Mouse (Mus musculus) frontal cortex, postnatal 25 days (tissue): ENCODE data around the gene Fkbp2.

ENCODE experiments used
- DNase-seq, 2 experiments: peaks; one replicate each; pipeline ENCODE4 v3.0.0; 2022; ENCODE audit warnings: low spot score in 2 of 2

Fkbp2 gene

DNA sequence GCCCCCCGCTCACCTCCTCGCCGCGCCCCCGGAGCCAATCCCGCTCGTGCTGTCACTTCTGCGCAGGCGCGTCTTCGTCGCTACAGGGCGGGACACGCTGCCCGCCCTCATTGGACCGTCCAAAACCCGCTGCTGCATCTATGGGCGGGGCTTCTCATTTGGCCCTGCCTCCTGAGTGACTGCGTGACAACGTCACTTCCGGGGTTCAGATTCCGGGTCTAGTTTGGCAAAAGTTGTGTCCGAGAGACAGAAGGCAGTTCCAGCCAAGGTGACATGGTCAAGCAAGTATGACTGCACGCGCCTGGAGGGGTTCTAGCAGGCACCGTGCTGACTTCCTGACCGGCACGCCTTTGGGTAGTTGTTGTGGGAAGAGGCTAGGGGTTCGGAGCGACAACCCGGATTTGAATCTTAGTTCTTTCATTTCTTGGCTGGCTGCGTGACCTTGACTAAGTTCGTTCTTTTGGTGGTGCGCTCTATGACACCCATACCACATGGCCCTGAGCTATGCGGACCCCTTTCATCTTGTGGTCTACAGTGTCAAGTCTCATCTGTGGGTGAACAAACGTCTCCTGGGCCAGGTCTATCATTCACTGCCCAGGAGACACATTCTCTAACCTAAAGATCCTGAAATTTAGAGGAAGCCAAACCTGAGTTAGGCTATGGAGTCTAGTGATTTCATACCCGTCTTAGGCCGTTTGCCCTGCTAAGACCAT, at the start of gene Fkbp2:
Gene Fkbp2, minus strand, starts transcription at position 121 of the 713 bp plus-strand sequence.
- DNase-seq: peak; percentile 96

DNA sequence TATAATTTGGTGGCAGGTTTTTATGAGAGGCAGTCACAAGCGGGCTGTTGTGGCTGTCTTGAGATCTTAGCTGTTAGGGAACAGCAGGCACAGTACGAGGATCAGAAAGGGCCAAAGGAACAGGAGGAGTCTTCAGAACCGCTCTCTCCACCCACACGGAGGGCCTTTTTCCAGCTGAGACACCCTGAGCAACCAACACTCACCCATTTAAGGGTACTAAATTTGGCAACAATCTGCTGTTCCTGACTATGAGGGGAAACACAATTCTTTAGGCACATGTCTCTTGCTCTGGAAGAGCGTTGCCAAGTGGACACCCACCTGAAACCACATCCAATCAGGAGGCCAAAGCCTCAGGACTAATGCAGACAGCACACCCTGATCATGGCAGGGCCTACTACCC, 49.2 kb upstream of the Fkbp2 start:
- peak; percentile 23 to 46 for DNase-seq

DNA sequence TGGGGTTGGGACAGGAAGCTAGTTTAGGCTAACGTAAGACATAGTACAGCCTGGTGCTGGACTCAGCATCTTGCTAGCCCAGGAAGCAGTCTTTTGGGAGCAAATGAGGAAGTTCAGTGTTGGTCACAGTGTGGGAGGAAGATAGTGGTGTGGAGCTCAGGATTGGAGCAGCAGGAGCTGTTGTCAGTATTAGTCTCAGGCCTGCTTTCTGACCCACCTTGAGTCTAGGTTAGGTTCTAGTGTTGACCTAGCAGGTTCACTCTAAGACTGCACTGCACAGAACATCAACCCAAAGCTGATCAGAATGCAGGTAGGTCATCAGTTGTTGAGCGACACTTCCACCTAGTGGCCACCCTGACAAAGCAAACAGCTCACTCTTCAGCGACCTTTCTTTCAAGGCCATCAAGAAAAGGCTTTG, 39.9 kb upstream of the Fkbp2 start:
- DNase-seq: no peak

DNA sequence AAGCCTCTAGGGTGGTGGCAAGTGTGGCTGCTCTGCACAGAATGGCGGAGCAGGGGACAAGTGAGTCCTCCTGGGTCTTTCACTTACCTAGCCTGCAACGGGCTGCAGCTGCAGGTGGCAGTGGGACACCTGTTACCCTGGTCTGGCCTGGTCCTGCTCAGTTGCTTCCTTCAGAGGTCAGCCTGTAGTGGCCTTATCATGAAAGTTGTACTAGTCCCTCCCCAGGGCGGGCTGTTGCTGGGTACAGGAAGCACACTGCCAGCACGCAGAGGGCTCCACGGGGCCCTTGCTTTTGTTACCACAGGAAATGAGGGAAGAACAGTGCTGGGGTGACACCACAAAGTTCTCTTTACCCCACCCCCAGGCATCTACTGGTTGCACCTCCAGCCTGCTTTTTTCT, 38.9 kb upstream of the Fkbp2 start, which contains the start of gene Fermt3:
Gene Fermt3, minus strand, starts transcription at position 279 of the 400 bp plus-strand sequence.
- no peak for DNase-seq

DNA sequence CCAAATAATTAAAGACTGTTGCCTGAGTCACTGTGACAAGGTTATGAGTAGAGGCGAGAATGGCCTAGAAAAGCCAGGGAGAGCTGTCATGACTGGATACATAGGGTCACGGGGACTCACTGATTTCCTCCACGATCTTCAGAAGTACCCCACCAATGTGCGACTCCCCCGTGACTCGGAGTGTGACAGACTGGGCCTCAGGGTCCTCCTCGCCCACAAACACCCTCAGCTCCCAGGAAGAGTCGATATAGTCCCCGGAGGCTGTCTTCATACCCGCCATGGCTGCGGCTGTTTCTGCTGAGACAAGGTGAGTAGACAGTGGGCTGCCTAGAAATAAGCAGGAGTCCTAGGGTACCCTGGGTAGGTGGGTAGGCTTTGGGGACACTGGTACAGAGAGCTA, 38.2 kb upstream of the Fkbp2 start:
- no peak for DNase-seq

DNA sequence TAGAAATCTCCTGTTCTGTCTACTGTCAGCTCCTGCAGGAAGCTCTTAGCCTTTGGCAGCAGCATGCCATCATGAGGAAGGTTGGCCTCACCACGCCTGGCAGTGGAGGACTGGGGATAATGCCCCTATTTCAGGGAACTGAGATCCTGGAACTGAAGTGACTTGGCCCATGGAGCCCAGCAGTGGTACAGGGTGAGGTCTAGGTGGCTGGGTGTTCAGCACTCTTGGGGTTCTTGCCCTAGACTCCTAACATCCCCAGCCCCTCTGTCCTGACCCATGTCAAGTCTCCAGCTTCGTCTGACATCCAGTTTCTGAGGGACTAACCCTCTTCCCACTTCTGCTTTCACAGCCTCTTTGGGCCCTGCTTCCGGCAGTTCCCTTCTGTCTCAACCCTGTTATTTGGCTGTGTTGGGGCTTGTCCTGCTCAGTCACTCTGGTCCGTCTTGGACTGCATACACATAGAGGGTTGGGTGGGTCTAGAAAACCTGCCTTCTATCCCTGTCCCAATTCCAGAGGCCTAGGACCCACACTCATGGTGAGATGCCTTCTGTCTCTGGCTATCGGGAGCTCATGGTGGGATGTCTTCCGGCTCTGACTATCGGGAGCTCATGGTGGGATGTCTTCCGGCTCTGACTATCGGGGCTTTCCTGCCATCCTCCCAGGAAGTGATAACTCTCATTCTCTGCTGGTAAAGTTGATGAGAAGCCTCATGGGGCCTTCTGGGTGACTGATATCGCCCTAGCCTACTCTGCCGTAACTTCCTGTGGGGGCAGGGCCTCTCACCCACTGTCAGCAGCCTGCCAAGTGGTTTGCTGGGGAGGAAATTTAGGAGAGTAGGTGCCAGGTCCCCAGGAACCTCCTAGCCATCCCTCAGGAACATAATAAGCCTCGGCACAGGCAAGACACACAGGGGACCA, 37.5 kb upstream of the Fkbp2 start:
- DNase-seq: no peak

DNA sequence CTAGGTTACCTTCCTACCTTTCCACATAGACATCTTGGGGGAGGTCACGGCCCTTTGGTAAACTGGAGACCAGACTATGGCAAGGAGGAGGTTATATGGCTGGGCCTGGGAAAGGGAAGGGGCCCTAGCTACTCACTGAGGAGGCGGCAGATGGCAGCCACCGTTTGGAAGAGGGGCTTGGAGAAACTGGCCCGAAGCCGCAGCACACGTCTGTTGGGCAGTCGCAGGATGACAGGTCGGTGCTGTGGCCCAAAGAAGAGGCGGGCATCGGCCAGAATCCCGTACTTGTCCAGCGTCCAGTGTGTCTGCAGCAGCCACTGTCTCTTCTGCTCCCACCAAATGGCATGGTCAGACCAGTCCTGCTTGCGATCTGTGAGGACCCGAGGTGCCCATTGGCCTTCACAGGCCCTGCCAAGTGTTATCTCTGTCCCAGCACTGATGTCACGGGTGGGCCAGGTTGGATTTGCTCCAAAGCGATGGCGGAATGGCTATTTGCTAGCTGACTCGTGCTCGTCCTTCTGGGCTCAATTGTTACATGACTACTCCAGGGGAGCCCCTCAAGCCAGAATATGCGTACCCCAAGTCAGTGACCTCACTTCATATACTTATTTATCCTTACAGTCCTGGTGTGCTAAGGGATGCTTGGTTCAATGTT, 34.3 kb upstream of the Fkbp2 start:
- no peak for DNase-seq

DNA sequence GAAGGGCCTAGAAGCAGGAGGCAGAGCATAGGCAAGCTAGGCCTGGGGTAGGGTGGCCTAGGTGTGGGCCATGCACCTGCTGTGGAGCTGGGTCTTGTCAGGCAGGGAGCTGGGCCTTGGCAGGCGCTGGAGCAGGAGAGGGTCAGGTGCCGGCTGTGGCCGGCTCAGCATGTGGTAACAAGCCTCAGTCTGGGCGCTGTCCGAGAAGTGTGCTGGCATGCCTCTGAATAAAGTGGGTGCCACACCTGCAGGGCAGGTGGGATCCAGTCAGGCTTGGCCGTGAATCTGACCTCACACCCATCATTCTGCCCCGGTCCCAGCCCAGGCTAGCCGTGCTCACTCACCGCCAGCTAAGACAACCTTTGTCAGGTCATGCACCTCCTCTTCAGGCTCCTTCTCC, 33.7 kb upstream of the Fkbp2 start:
- no peak for DNase-seq

DNA sequence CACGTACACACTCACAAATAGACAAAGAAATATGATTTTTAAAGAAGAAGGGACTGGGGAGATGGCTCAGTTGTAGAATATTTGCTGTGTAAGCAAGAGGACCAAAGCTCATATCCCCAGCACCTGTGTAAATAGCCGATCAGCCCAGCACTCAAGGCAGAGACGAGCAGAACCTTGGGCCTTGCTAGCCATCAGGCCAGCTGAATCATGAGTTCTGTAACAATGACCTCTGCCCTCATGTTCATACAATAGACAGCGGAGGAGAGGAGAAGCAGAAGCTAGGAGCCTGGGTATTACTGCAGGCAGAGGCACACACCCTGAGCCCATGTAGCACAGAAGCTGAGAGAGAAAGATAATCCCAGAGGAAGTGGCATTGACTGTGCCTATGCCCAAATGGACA, 32.1 kb upstream of the Fkbp2 start:
- DNase-seq: no peak

DNA sequence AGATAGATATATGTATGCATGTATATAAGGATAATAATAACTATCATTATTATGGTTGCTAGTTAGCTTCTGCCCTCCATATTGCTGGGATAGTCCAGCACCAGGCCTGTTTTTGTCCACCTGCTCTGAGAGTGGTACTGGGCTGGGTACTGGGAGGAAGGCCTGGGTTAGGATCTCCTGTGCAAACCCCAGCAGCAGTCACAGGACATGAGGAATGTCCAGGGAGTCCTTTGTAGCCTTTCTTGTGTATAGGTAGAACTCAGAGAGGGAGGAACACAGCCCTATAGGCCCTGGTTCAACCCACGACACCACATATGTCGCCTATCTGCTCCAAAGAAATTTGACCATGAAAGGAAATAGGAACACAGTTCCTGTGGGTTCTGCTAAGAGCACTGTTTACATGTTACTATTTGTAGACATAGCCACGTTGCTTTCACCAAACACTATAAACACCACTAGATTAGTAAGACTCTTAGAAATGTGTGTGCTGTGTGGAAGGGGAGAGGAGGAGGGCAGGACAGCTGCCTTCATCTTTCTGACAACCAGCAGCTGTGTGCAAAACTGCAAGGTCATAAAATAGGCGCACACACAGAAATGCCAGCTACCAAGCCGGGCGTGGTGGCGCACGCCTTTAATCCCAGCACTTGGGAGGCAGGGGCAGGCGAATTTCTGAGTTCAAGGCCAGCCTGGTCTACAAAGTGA, 26.7 kb upstream of the Fkbp2 start:
- DNase-seq: no peak

DNA sequence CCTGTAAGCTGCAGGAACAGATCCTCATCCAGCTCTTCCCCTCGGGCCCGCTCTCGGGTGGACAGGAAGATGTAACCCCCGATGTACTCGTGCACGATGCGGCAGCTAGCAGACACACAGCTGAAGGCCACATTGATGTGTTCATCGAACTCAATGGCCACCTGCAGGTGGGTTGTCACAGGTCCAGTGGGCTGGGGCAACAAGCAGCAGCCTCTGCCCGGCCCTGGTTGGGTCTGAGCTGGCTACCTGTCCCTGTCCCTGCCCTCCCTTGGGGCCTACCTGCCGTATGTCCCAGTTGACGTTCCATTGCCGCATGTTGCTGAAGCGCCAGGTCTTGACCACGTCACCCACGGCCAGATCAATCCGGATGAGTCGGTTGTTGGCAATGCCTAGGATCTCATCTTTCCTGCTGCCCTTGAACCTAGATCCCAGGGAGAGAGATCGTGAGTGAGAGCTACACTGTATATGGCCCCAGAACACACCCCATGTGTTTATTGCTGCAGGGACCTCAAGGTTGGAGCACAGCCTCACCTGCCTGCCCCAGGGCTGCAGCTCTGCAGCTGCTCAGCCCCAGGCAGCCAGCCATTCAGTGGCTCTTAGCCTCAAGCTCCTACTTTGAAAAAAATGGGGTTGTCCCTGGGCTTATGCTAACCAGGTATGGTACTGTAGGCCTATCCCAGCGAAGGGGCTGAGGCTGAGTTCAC, 19.2 kb upstream of the Fkbp2 start:
- DNase-seq: no peak

DNA sequence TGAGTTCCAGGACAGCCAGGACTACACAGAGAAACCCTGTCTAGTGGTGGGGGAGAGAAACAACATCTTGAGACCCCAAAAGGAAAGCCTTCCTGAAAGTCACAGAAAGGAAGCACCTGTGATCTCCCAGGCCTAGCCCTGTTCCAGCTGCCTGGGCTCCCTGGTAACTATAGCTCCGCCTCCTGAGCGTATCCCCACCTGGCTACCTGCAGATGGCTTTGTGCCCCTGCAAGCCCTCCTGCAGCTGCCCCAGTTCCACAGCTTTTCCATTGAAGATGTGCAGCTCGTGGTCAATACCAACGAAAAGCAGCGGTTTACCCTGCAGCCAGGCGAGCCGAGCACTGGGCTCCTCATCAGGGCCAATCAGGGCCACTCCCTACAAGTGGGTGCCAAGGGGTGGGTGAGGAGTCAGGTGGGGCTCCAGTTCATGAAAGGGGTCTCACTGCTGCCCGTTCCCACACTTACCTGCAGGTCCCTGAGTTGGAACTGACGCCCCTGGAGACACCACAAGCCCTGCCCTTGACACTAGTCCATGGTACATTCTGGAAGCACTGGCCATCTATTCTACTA, 17.5 kb upstream of the Fkbp2 start:
- no peak for DNase-seq

DNA sequence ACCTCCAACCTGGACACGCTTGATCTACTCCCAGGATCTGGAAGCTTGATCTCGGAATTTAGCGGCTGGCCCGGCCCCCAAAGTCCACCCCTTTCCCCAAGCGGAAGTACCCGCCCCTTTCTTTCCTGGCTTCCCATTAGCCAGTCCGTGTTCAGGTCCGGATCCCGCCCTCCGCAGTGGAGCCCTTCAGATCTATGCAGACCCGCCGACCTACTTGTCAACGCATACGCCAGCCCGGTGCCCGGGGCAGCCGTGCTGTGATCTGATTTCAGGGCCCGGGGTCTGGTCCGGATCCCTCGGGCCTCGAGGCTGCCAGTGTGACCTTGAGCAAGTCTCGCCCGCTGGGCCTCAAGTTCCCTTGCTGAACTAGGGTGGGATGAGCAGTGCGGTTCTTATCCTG, 15.7 kb upstream of the Fkbp2 start, which contains the start of the genes Nudt22 and Trpt1:
Gene Nudt22, minus strand, starts transcription at position 112 of the 400 bp plus-strand sequence.
Gene Trpt1, plus strand, starts transcription at position 126 of the 400 bp plus-strand sequence.
- peak; percentile 62 to 65 for DNase-seq

DNA sequence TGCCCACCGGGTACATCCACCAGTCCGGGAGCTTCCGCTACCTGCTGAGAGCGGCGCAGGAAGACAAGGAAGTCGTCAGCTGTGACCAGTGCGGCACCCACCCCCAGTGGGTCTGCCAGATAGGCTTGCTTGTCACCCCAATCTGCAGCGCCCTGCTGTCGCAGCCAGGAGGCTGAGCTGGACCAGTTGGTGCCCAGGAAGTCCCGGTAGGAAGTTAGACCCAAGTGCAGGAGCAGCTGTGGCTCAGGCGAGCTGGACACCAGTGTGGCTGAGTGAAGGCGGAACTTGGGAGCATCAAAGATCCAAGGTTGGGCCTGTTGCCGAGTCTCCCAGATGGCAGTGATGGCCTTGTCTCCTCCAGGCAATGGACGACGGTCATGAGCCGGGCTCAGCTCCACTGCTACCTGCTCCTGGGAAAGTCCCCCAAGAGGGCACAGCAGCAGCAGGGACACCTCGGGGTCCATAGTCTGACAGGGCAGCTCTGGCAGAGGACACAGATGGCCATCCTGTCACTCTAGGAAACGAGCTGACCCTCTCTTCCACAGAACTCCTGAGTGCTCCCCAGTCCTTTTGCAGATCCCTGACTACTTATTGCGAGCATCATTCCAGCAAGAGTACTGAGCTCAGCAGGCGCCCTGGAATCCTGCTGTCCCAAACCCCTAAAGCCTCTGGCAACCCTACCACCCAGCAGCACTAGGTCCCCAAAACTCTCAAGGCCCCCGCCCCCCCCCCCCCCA, 15.1 kb upstream of the Fkbp2 start:
- DNase-seq: no peak

DNA sequence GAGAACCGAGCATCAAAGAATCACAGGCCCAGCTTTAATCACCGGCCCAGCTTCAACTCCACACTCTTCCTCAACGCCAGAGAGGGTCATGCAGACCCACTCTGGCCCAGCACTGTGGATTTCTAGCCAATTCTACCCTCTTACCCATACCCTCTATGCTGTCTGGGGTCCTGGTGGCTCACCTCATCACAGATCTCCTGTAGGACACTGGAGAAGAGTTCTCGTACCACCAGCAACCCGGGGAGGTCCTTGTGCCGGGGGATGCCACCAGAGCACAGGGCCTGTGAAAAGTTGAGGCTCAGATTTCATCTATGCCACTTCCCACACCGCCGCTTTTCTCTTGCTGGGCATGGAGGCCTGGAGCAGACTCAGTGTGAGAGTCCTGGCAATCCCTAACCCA, 14.2 kb upstream of the Fkbp2 start:
- no peak for DNase-seq

DNA sequence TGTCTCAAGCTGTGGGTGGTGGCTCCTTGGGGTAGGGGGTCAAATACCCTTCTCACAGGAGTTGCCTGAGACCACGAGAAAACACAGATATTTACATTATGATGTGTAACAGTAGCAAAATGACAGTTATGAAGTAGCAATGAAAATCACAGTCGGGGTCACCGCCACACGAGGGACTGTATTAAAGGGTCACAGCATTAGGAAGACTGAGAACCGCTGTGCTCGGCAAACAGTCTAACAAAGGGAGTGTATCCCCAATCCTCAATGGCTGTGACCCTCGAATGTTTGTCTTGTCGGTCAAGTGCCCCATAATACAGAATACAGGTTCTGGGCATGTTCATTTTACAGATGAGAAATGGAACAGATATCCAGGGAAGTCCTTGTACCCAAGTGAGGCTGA, 13.7 kb upstream of the Fkbp2 start:
- DNase-seq: no peak

DNA sequence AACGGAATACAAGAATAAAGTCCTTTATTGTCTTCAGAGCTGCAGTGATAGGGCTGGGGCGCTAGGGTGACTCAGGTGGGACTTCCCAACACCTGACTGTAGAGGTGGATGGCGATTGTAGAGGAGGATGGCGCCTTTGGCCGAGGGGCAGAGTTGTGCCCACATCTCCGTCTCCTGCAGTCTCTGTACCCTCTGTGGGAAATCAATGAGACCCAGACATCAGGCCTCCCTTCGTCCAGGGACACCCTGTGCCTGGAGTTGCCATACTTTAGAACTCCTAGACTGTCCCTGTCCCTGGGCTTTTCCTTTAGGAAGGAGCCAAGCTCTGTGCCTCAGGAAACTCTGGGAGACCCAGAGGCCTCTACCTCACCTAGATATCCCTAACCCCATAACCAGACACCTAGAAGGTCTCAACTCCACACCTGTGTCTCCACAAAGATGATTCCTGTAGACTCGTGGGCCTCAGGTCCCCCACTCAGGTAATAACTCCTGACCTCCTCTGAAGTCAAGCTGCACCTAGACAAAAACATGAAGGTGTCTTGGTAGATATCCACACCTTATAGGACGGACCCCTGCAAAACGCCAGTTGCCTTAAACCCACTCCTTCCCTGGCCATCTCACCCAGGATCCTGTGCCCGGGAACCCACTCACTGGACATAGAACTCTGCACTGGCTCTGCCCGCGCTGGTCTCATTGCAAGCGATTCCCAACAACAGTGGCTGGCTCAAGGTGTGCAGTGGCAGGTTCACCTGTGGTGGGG, 12.9 kb upstream of the Fkbp2 start:
- DNase-seq: no peak

DNA sequence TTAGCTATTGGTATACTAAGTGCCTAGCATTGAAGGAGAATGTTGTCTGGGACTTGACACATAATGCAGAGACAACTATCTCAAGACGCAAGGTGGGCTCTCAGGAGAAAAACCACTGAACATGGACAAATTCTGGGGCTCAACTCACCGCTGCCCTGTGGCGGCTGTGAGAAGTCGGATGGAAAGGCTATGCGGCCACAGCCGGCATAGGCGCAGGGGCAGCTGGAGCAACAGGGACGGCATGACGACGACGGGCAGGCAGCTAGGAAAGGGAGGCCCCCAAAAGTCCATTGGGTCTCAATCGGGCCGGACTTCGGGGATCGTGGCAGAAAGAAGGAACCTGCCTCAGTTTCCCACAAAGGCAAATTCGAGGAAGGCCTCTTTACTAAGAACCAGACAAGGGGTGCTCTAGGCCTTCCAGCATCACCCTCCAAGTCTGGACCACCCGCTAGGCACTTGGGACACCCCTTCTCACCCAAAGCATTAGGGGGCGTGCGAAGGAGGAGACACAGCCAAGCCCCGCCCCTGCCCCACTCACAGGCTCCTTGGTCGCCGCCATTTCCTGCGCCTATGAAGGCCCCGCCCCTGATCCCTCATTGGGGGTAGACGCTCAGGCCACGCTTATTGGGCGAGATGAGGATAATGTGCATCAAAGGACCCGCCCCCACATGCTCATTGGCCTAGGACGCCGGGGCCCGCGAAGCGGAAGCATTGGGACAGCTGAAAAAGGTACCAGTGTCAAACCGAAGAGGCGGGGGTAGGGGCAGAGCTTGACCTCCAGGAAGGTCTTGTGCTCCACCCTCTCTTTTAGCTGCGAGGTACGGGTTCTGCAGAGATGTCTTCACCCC, 11.9 kb upstream of the Fkbp2 start, which contains the start of gene Dnajc4:
Gene Dnajc4, minus strand, starts transcription at position 562 of the 848 bp plus-strand sequence.
- DNase-seq: peak; percentile 88 to 89
